Mouse (Mus musculus) spleen, adult 2 months (tissue): ENCODE results near the gene Tmem203.

Experiments used
- CTCF ChIP-seq: fragments of 200-500 bp; IDR thresholded peaks from 2 replicates; pipeline ENCODE4 v1.5.1; 2011; ENCODE audit warnings: mild to moderate bottlenecking, inconsistent platforms; ENCODE audit not compliant: insufficient read depth, insufficient read length, insufficient replicate concordance; ENCODE audit errors: extremely low read depth
- POLR2A ChIP-seq: fragments of 200-500 bp; IDR thresholded peaks from 2 replicates; pipeline ENCODE4 v1.6.1; 2011; ENCODE audit warnings: low read depth, low read length, inconsistent platforms

GRCm38 (mm10) chr2:25258887-25259286 lies 3.6 kb downstream of the Tmem203 start:
- TF ChIP-seq CTCF (peak; percentile 22; the same call in 1 of the 2 replicates), POLR2A (no peak)
